Mouse (Mus musculus) activated CD4-positive, CD25-positive, alpha-beta regulatory T cell, adult 4 months (primary cell): ENCODE results near the gene Col4a1. TPM values are rescaled to one million over a fixed set of nuclear protein-coding genes. Genes with fewer than 3 reads are reported as not detected.

Source experiments
- ATAC-seq: one replicate; pipeline ENCODE4 v1.8.0; 2017
- polyA plus RNA-seq, 2 experiments: library from polyadenylated mRNA; unstranded; fragments of 100-300 nt; shearing (Covaris generic); gene quantifications; one replicate each; pipeline ENCODE4 v1.2.1; 2017

Gene Col4a1
- polyA plus RNA-seq, 2 experiments from 2014 or later: not detected

GRCm38 (mm10) chr8:11263848-11264247, 48.8 kb downstream of the Col4a1 start:
- no peak for ATAC-seq

- ATAC-seq: no peak
Observed at GRCm38 (mm10) chr8:11262031-11262735, 50.4 kb downstream of the Col4a1 start.

GRCm38 (mm10) chr8:11259832-11260615, 52.6 kb downstream of the Col4a1 start:
- no peak for ATAC-seq

- ATAC-seq: no peak
Observed at GRCm38 (mm10) chr8:11258517-11259136, 54.0 kb downstream of the Col4a1 start.

- no peak for ATAC-seq
Observed at GRCm38 (mm10) chr8:11257079-11258017, 55.3 kb downstream of the Col4a1 start.

GRCm38 (mm10) chr8:11256405-11256804, 56.2 kb downstream of the Col4a1 start:
- no peak for ATAC-seq

- ATAC-seq: no peak
Observed at GRCm38 (mm10) chr8:11255680-11256079, 56.9 kb downstream of the Col4a1 start.

- no peak for ATAC-seq
Observed at GRCm38 (mm10) chr8:11254914-11255530, 57.6 kb downstream of the Col4a1 start.

GRCm38 (mm10) chr8:11254510-11254909, 58.1 kb downstream of the Col4a1 start:
- ATAC-seq: no peak

- ATAC-seq: no peak
Observed at GRCm38 (mm10) chr8:11253556-11253955, 59.1 kb downstream of the Col4a1 start.

- ATAC-seq: no peak
Observed at GRCm38 (mm10) chr8:11253041-11253440, 59.6 kb downstream of the Col4a1 start.

GRCm38 (mm10) chr8:11252235-11252774, 60.3 kb downstream of the Col4a1 start:
- ATAC-seq: no peak

GRCm38 (mm10) chr8:11250149-11250548, 62.5 kb downstream of the Col4a1 start:
- ATAC-seq: no peak

GRCm38 (mm10) chr8:11249541-11250058, 63.0 kb downstream of the Col4a1 start:
- no peak for ATAC-seq

- ATAC-seq: no peak
Observed at GRCm38 (mm10) chr8:11248712-11249111, 63.9 kb downstream of the Col4a1 start.

GRCm38 (mm10) chr8:11241488-11241887, 71.1 kb downstream of the Col4a1 start:
- no peak for ATAC-seq

- ATAC-seq: no peak
Observed at GRCm38 (mm10) chr8:11234879-11235210, 77.8 kb downstream of the Col4a1 start.

- no peak for ATAC-seq
Observed at GRCm38 (mm10) chr8:11234151-11234878, 78.3 kb downstream of the Col4a1 start.

- no peak for ATAC-seq
Observed at GRCm38 (mm10) chr8:11233009-11233408, 79.6 kb downstream of the Col4a1 start.

- no peak for ATAC-seq
Observed at GRCm38 (mm10) chr8:11230277-11230676, 82.3 kb downstream of the Col4a1 start.

- ATAC-seq: no peak
Observed at GRCm38 (mm10) chr8:11227421-11227820, 85.2 kb downstream of the Col4a1 start.
